Mouse (Mus musculus): ENCODE results near the gene Thoc6.

- no peak for TF ChIP-seq GATA1 (IDR thresholded peaks at IDR 0.05; ENCODE audit: borderline replicate concordance, low read length)
- no peak for TF ChIP-seq FLI1 (IDR thresholded peaks at IDR 0.05; ENCODE audit: low read length)
Observed at GRCm38 (mm10) chr17:23699131-23700077, 25.7 kb upstream of the Thoc6 start.

Data from megakaryocyte, embryonic 14.5 days (primary cell).